Mouse (Mus musculus) cerebellum, postnatal 4 days (tissue): ENCODE results near the gene Dbnl.

Experiments used
- DNase-seq, 2 experiments: peaks; one replicate each; pipeline ENCODE4 v3.0.0; 2022; ENCODE audit warnings: low spot score in 2 of 2, mixed read lengths in 1 of 2

The Dbnl gene

GRCm38 (mm10) chr11:5788056-5789014, at the start of gene Dbnl:
TSS of gene Dbnl (plus strand) at chr11:5788488.
- peak; percentile 85 to 93 for DNase-seq

DNA sequence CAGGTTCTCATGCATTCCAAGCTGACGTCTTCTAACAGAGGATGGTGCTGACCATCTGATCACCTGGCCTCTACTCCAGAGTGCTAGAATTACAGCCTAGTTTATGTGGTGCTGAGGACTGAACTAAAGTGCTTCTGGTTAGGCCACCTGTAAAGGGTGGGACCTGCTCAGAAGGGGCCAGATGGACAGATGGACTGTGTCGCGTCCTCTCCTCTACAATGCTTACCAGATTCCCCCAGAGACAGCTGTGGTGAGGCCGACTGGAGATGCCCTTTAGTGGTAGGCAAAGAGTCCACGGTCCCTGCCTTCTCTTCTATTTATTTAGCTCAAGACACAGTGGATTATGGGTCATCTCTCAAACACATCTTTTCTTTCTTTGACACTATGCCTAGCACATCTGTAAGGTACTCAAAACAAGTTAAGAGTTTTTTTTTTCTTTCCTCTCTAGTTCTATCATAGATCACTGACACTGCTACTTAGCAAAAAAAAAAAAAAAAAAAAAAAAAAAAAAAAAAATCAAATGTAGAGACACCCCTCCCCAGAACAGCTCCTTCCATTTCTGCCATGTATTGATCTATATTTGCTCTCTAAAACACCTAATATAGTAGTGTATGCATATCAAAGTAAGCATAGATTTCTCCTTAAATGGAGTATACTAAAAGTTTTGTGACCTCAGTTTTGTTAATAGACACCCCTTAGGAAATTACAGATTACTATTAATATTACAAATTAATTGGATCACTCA, 49.2 kb upstream of the Dbnl start:
- no peak for DNase-seq

DNA sequence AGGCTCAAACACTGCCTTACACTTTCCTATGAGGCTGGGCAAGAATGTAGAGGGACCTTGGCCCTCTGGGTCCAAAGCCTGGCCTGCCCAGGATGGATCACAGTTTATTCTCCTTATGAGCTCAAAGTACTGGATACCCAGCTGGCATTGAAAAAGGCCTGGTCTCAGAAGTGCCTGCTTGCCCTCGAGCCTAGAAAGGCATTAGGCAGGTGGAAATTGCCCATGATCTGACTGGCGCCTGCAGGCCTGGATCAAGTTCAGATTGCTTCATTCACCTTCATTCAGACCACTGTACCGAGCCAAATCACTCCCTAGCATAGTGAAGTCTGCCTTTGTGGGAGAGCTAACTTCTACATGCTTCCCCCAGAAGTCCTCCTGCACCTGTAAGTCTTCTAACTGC, 48.4 kb upstream of the Dbnl start:
- DNase-seq, result no peak

- DNase-seq, result peak in 1 of 2 experiments; percentile 51
Observed at GRCm38 (mm10) chr11:5740599-5740964, 47.7 kb upstream of the Dbnl start.

GRCm38 (mm10) chr11:5740965-5741627, 47.2 kb upstream of the Dbnl start:
- peak in 1 of 2 experiments; percentile 58 for DNase-seq

DNA sequence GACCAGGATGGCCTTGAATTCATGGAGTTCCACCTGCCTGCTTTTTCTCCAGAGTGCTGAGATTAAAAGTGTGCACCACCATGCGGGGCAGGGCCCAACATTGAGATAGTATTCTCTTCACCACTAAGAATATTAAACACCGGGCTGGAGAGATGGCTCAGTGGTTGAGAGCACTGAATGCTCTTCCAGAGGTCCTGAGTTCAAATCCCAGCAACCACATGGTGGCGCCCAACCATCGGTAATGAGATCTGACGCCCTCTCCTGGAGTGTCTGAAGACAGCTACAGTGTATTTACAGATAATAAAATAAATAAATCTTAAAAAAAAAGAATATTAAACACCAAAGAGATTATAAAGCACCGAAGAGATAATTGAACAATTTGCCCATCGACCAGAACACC, 46.2 kb upstream of the Dbnl start:
- DNase-seq, result no peak

DNA sequence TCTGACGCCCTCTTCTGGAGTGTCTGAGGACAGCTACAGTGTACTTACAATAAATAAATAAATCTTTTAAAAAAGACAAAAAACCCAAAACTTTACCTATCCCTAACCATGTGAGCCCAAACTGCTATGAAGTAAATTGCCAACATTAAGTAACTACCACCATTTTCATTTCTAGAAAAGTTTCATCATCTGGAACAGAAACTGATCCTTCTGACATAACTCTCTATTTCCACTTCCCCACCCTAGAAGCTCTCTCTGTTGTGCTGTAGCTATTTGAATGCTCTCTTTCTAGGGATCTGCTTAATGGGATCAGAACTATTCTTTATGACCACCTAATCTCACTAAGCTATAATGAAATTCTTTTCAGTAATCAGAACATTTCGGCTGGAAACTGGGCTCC, 43.3 kb upstream of the Dbnl start:
- DNase-seq, result no peak

- DNase-seq, result no peak
Observed at GRCm38 (mm10) chr11:5753755-5754154, 34.5 kb upstream of the Dbnl start.

- peak; percentile 76 to 91 for DNase-seq
Observed at GRCm38 (mm10) chr11:5761820-5762632, 26.3 kb upstream of the Dbnl start, which contains the start of gene Urgcp. TSS of gene Urgcp (minus strand) at chr11:5762376.

GRCm38 (mm10) chr11:5762633-5762982, 25.7 kb upstream of the Dbnl start:
- DNase-seq, result no peak

- no peak for DNase-seq
Observed at GRCm38 (mm10) chr11:5766019-5766418, 22.3 kb upstream of the Dbnl start.

DNA sequence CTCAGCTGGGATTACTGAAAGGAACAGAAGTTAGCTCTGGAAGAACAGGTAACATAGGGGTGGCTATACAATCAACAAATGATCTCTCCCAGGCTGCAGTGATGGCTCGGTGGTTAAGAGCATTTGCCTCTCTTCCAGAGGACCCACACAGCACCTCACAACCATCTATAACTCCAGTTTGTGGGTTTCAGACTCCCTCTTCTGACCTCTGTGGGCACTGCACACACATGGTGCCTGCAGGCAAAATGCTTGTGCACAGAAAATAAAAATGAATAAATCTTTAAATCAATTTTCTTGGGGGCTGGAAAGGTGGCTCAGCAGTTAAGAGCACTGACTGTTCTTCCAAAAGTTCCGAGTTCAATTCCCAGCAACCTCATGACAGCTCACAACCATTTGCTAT, 9.8 kb upstream of the Dbnl start:
- DNase-seq, result no peak

GRCm38 (mm10) chr11:5780035-5780499, 8.2 kb upstream of the Dbnl start:
- no peak for DNase-seq

GRCm38 (mm10) chr11:5782199-5782944, 5.9 kb upstream of the Dbnl start:
- DNase-seq, result no peak

GRCm38 (mm10) chr11:5785732-5786131, 2.6 kb upstream of the Dbnl start:
- DNase-seq, result no peak

GRCm38 (mm10) chr11:5787671-5788055, 625 bp upstream of the Dbnl start:
- no peak for DNase-seq

DNA sequence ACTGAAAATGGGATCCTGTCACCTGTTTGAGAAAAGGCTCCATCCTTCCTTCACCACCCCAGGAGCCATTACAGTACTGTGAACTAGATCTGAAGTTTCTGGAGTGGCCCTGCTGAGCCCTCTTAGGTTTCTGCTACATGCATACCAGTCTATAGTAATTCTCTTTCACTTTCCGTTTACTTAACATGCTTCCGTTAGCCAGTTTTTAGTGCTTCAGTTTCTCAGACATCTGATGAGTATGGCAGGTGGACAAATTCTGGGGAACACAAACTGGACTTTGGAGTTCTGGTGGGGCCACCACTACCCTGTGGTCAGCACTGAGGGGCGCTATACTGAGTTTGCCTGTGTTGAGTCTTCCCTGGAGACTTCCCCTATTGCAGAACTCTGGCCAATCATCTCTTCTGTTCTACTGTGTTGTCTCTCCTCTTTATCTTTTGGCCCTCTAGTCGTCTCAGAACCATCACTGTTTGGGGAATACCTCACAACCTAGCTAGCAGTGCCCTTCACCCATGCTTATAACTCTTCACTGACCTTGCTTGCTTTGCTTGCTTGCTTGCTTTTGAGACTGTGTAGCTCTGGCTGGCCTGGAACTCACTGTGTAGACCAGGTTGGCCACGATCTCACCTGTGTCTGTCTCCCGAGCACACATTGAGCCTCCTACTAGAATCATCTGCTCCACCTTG, 924 bp downstream of the Dbnl start:
- no peak for DNase-seq

DNA sequence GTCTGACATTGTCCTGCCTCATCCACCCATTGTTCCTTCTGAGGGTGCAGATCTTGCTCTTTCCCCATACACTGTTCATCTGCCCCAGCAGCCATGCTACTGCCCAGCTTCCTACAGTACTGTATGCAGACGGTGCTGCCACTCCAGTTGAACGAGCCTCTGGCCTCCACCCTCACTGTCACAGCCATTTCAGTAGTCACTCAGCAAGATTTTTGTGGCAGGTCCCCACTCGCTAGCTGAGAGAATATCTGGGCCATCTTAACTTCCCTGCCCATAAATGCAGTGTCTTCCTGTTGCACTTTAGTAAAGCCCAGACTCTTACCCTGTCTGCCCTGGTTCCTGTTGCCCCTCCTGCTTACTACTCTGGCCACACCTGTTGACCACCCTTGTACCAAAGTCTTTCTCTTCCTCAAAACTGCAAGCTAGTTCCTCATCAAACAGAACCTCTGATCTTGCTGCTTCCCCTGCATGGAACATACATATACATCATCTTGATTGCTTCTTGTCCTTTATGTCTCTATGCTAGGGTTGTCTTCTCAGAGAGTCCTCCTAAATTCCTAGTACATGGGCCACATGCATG, 1.6 kb downstream of the Dbnl start:
- DNase-seq, result no peak

- DNase-seq, result no peak
Observed at GRCm38 (mm10) chr11:5790431-5790830, 2.1 kb downstream of the Dbnl start.

DNA sequence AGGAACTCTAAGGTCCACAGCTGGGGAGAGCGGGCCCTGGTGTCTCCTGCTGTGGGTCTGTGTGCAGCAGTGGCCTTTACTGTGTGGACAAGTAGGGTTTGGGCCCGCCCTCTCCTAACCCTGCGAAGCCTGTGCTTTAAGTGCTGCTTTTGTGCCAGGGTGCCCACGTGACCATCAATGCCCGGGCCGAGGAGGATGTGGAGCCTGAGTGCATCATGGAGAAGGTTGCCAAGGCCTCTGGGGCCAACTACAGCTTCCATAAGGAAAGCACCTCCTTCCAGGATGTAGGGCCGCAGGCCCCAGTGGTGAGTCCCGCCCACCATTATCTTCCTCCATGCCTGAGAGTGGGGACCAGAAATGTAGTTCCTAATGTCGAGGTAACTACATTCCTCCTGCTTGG, 7.0 kb downstream of the Dbnl start:
- peak in 1 of 2 experiments; percentile 19 for DNase-seq
